Mouse (Mus musculus) embryonic fibroblast, embryonic 13.5 days (primary cell): ENCODE measurements around the gene Brms1.

Source experiments
- CTCF ChIP-seq: IDR thresholded peaks from 2 replicates; pipeline ENCODE4 v1.5.1; 2011; ENCODE audit warnings: mild to moderate bottlenecking, control low read depth, low read length, moderate library complexity, borderline replicate concordance; ENCODE audit not compliant: insufficient read depth
- POLR2A ChIP-seq: IDR thresholded peaks from 2 replicates; pipeline ENCODE4 v1.6.1; 2011; ENCODE audit warnings: low read depth, mild to moderate bottlenecking, control low read depth, low read length, moderate library complexity

DNA sequence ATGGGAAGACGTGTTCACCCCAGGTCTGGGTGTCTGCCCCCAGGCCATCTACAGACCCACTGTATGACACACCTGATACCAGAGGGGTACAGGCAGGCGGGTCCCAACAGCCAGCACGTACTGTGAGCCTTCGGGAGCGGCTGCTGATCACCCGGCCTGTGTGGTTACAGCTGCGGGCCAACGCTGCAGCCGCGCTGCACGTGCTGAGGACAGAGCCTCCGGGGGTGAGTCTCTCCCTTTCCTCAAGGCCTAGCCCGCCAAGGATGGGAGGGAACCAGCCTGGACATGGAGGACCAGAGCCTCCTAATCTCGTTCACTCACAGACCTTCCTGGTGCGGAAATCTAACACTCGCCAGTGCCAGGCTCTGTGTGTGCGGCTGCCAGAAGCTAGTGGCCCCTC lies 9.9 kb downstream of the Brms1 start:
- no peak; the same call in 1 of the 2 replicates for TF ChIP-seq POLR2A
- TF ChIP-seq CTCF, result no peak
